Mouse (Mus musculus) layer of hippocampus, adult 8-10 months (tissue): Measurements from ENCODE around the gene Mettl7b. TPM values are rescaled to one million over a fixed set of nuclear protein-coding genes. Genes with fewer than 3 reads are reported as not detected.

Experiments
- DNase-seq, 2 experiments: peaks; one replicate each; pipeline ENCODE4 v3.0.0; 2022; ENCODE audit warnings: low spot score in 2 of 2
- total RNA-seq, 4 experiments: library from RNA; stranded (reverse); gene quantifications; 2 replicates each; pipeline ENCODE4 v1.2.4; 2022

Mettl7b gene
- total RNA-seq, 4 experiments from 2014 or later = not detected

GRCm38 (mm10) chr10:128921251-128921650 is 39.5 kb downstream of the Mettl7b start:
- DNase-seq = no peak

- no peak for DNase-seq
Observed at GRCm38 (mm10) chr10:128920736-128921161, 40.0 kb downstream of the Mettl7b start.

DNA sequence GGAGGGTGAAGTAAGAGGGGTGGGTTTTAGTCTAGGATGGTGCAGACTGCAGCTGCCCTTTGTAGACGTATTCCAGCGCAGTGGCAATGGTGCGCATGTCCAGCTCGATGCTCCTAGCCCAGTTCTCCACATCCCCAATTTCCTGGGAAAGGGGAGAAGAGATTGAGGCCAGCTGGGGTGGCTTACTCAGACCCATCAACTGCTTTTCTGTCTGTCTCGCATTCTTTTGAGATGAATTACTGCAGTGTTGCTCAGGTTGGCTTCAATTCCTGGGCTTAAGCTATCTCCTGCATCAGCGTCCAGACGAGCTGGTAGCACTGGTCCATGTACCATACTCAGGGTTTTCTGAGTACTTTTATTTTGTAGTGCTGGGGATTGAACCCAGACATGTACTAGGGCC is 40.8 kb downstream of the Mettl7b start:
- no peak for DNase-seq

GRCm38 (mm10) chr10:128919203-128919631 is 41.6 kb downstream of the Mettl7b start:
- DNase-seq = no peak

GRCm38 (mm10) chr10:128918246-128918645 is 42.5 kb downstream of the Mettl7b start:
- peak; percentile 53 to 60 for DNase-seq

- DNase-seq = no peak
Observed at GRCm38 (mm10) chr10:128917400-128917799, 43.4 kb downstream of the Mettl7b start.

DNA sequence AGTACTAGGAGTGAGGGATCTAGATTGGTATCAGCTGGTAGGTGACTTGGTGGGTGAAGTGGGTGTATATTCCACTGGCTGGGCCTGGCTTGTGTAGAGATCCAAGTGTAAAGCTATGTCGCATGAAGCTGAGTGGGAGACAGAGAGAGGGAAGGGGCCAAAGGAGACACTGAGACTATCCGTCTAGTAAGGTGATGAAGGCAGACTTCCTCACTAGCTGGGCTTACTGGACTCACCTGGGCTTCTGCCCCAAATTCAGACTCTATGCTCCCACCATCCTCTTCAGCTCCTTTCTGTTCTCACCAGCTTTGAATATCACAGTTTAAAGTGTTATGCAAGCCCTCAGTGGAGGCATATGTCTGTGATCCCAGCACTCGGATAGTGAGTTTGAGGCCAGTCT is 44.1 kb downstream of the Mettl7b start:
- DNase-seq = no peak

DNA sequence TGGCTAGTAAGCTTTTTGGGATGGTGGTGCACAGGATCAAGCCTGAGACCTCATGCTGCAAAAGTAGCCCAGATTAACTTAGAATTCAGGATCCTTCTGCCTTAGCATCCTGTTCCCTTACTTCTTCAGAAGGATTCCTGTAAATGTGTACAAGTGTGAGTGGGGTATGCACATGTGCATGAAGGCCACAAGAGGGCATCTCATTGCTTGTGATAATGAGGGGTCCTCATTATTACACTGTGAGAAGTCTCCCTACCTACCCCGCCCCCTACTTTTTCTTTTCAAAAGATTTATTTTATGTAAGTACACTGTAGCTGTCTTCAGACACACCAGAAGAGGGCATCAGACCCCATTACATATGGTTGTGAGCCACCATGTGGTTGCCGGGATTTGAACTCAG is 45.2 kb downstream of the Mettl7b start:
- no peak for DNase-seq

- no peak for DNase-seq
Observed at GRCm38 (mm10) chr10:128913696-128914095, 47.1 kb downstream of the Mettl7b start.

GRCm38 (mm10) chr10:128913219-128913618 is 47.6 kb downstream of the Mettl7b start:
- peak; percentile 78 to 94 for DNase-seq

- DNase-seq = no peak
Observed at GRCm38 (mm10) chr10:128912791-128913190, 48.0 kb downstream of the Mettl7b start.

DNA sequence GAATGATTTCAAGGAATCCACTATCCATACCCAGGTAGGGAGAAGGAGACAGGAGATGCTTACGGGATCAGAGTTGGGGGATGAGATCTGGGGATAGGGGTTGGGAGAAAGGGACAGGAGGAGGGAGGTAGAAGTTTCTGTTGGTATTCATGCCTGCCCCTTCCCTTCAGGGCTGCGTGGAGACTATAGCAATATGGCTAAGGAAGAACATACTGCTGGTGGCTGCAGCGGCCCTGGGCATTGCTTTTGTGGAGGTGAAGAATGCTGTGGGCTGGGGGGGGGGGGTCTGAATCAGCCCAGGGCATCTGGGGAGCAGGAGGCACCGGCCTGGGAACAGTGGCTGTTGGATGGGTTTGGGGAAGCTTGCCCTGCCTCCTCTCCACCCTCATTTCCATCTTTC is 48.5 kb downstream of the Mettl7b start:
- DNase-seq = no peak

- DNase-seq = no peak
Observed at GRCm38 (mm10) chr10:128911430-128911829, 49.4 kb downstream of the Mettl7b start.

DNA sequence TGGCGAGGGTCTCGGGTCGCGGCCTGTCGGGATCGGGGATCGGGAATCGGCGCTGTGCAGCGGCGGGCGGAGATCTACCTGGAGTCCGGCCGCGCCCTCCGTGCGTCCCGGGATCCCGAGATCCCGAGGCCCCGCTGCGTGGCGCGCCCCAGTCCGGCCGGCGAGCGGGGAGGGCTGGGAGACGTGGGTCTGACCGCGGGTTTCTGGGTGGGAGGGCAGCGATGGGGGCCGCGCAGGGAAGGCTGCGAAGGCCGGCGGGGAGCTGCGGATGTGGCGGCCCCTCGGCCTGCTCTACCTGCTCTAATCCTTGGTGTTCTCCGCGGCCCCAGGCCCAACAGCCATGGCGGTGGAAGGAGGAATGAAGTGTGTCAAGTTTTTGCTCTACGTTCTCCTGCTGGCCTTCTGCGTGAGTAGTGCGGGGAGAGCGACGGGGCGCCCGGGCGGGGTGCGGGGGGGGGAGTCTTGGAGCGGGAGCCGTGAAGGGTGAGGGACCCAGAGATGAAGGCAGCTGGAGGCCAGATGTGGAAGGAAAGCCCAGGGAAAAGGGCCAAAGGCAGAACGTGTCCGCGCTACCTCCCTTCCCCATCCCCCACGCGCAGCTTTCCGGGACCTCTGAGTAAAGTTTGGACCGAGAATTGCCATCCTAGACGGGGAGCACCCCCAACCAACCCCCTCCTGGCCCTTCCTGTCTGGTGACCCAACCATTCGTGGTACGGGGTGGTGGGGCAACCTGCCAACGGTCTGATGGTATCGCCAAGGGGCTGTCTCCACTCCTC is 50.5 kb downstream of the Mettl7b start:
- DNase-seq = peak in 1 of 2 experiments; percentile 55

- DNase-seq = peak; percentile 68 to 77
Observed at GRCm38 (mm10) chr10:128909567-128910028, 51.2 kb downstream of the Mettl7b start.

- no peak for DNase-seq
Observed at GRCm38 (mm10) chr10:128908778-128909448, 51.9 kb downstream of the Mettl7b start.

Other genes starting within 250 kb of the Mettl7b start
- 10 to 100 TPM; 11.3 to 15.4 (median 13.9) TPM for gene Dgka, start 216.1 kb downstream of the Mettl7b start, total RNA-seq
- 10 to 100 TPM; 19.6 to 27.3 (median 25.7) TPM for gene Pym1, start 213.1 kb downstream of the Mettl7b start, total RNA-seq
- gene Mmp19, start 170.1 kb downstream of the Mettl7b start, total RNA-seq = 1 to 10 TPM in 2 of 4 experiments, under 1 TPM in 2; 0.64 to 3.3 (median 1.5) TPM
- gene Dnajc14, start 156.9 kb downstream of the Mettl7b start, total RNA-seq = 10 to 100 TPM; 60.8 to 71.5 (median 65.6) TPM
- 10 to 100 TPM in 3 of 4 experiments, 1 to 10 TPM in 1; 9.5 to 13.9 (median 11.6) TPM for gene Tmem198b, start 156.6 kb downstream of the Mettl7b start, total RNA-seq
- gene Sarnp, start 143.7 kb downstream of the Mettl7b start, total RNA-seq = 10 to 100 TPM; 32.7 to 41.2 (median 35.1) TPM
- 10 to 100 TPM in 1 of 4 experiments, 1 to 10 TPM in 3; 8.9 to 10.5 (median 9.6) TPM for gene Ormdl2, start 139.3 kb downstream of the Mettl7b start, total RNA-seq
- gene Gdf11, start 69.3 kb downstream of the Mettl7b start, total RNA-seq = 10 to 100 TPM; 19.9 to 22.7 (median 22.3) TPM
- gene Cd63, start 60.0 kb downstream of the Mettl7b start, total RNA-seq = 100 to 1,000 TPM in 2 of 4 experiments, 10 to 100 TPM in 2; 76.9 to 199 (median 126) TPM
- 1 to 10 TPM; 4.5 to 7.8 (median 7.2) TPM for gene Rdh5, start 38.1 kb downstream of the Mettl7b start, total RNA-seq
- gene Bloc1s1, start 37.0 kb downstream of the Mettl7b start, total RNA-seq = 100 to 1,000 TPM in 2 of 4 experiments, 10 to 100 TPM in 2; 69.0 to 104 (median 90.6) TPM
- 10 to 100 TPM; 29.5 to 35.4 (median 31.6) TPM for gene Itga7, start 27.2 kb downstream of the Mettl7b start, total RNA-seq
- gene Olfr9, start 28.4 kb upstream of the Mettl7b start, total RNA-seq = not detected
- not detected for gene Olfr763, start 49.8 kb upstream of the Mettl7b start, total RNA-seq
- not detected for gene Olfr764-ps1, start 78.9 kb upstream of the Mettl7b start, total RNA-seq
- gene Olfr765, start 89.0 kb upstream of the Mettl7b start, total RNA-seq = not detected
- gene Olfr766-ps1, start 108.0 kb upstream of the Mettl7b start, total RNA-seq = not detected
- under 1 TPM in 1 of 4 experiments, not detected in 3; 0.11 TPM for gene Olfr767, start 121.9 kb upstream of the Mettl7b start, total RNA-seq
- gene Olfr768, start 138.4 kb upstream of the Mettl7b start, total RNA-seq = not detected
- not detected for gene Olfr769, start 156.9 kb upstream of the Mettl7b start, total RNA-seq
- not detected for gene Olfr770, start 178.0 kb upstream of the Mettl7b start, total RNA-seq
- gene Olfr771, start 203.8 kb upstream of the Mettl7b start, total RNA-seq = not detected
- not detected for gene Olfr772, start 216.9 kb upstream of the Mettl7b start, total RNA-seq
- gene Olfr773, start 226.4 kb upstream of the Mettl7b start, total RNA-seq = not detected